Mouse (Mus musculus) lung, postnatal 0 days (tissue): ENCODE results near the gene Wdr5. TPM values are rescaled to one million over a fixed set of nuclear protein-coding genes. Genes with fewer than 3 reads are reported as not detected.

Experiments used
- ATAC-seq: fragments of 200-750 bp; cut with Nextera tagmentation; 2 replicates; pipeline ENCODE4 v1.8.0; 2017; ENCODE audit warnings: moderate library complexity
- DNase-seq: peaks from one replicate; pipeline ENCODE4 v3.0.0-alpha.2; 2016; ENCODE audit warnings: low spot score
- H3K27ac ChIP-seq: fragments of 300-500 bp; sonication (generic); 2 replicates; pipeline ENCODE4 v1.5.1; 2014; ENCODE audit warnings: antibody characterized with exemption, mild to moderate bottlenecking, low read length, mixed read lengths
- H3K27me3 ChIP-seq: fragments of 300-500 bp; sonication (generic); replicated peaks from 2 replicates; pipeline ENCODE4 v1.6.1; 2014; ENCODE audit warnings: low read length, mixed read lengths; ENCODE audit not compliant: insufficient read depth
- H3K36me3 ChIP-seq: fragments of 300-500 bp; sonication (generic); 2 replicates; pipeline ENCODE4 v1.6.1; 2014; ENCODE audit warnings: low read length, mixed read lengths; ENCODE audit not compliant: insufficient read depth
- H3K4me1 ChIP-seq: fragments of 300-500 bp; sonication (generic); 2 replicates; pipeline ENCODE4 v1.6.1; 2014; ENCODE audit warnings: antibody characterized with exemption, low read depth, low read length, mixed read lengths; ENCODE audit not compliant: insufficient read depth
- H3K4me2 ChIP-seq: fragments of 300-500 bp; sonication (generic); replicated peaks from 2 replicates; pipeline ENCODE4 v1.6.1; 2014; ENCODE audit warnings: low read depth, mild to moderate bottlenecking, low read length, moderate library complexity, mixed read lengths
- H3K4me3 ChIP-seq: fragments of 300-500 bp; sonication (generic); 2 replicates; pipeline ENCODE4 v1.5.1; 2014; ENCODE audit warnings: low read depth, low read length
- H3K9ac ChIP-seq: fragments of 300-500 bp; sonication (generic); replicated peaks from 2 replicates; pipeline ENCODE4 v1.6.1; 2014; ENCODE audit warnings: low read depth, mild to moderate bottlenecking
- H3K9me3 ChIP-seq: fragments of 300-500 bp; sonication (generic); 2 replicates; pipeline ENCODE4 v1.6.1; 2016; ENCODE audit warnings: low read length, mixed read lengths
- CTCF ChIP-seq: IDR thresholded peaks from 2 replicates; pipeline ENCODE4 v1.5.1; 2016; ENCODE audit warnings: antibody characterized with exemption, mild to moderate bottlenecking
- EP300 ChIP-seq: IDR thresholded peaks from 2 replicates; pipeline ENCODE4 v1.6.1; 2016; ENCODE audit warnings: antibody characterized with exemption, mild to moderate bottlenecking, control low read depth
- WGBS: fragments of 180-500 bp; shearing (Covaris S2); extraction: QIAGEN DNeasy Blood & Tissue Kit; methylation state at CpG from one replicate; pipeline ENCODE4 v1.1.7; 2014; 5-methylcytosine and 5-hydroxymethylcytosine counted together
- polyA plus RNA-seq: library from polyadenylated mRNA; unstranded; fragments of >200 nt; fragmentation: Nextera tagmentation; extraction: Ambion mirVana; gene quantifications from 2 replicates; pipeline ENCODE4 v1.2.1, GENCODE M21; 2015

Gene Wdr5
- polyA plus RNA-seq, 1 experiment from 2014 or later = 20.5 TPM

GRCm38 (mm10) chr2:27570856-27571255, 55.9 kb downstream of the Wdr5 start:
- peaks cover 8% of the 10 kb centered on the region; the same call in 1 of the 2 replicates for H3K4me1 ChIP-seq
- 46% methylated on average over 5 of the region's 5 CpGs for WGBS
- no peaks in the 10 kb centered on the region for H3K9me3 ChIP-seq
- ATAC-seq (no peak), DNase-seq (no peak)
- TF ChIP-seq CTCF = no peak
- no peak for TF ChIP-seq EP300
- no peak overlapping the region for H3K27ac ChIP-seq
- H3K4me3 ChIP-seq = no peak overlapping the region
- H3K27me3 ChIP-seq = no peaks in the 10 kb centered on the region
- no peak overlapping the region for H3K9ac ChIP-seq
- H3K36me3 ChIP-seq = no peaks in the 10 kb centered on the region
- no peak overlapping the region for H3K4me2 ChIP-seq

GRCm38 (mm10) chr2:27572261-27572793, 57.4 kb downstream of the Wdr5 start:
- H3K9me3 ChIP-seq = no peaks in the 10 kb centered on the region
- peak; percentile 65 for DNase-seq
- WGBS = 26% methylated on average over 8 of the region's 8 CpGs
- H3K4me3 ChIP-seq = no peak overlapping the region
- peaks cover 8% of the 10 kb centered on the region; the same call in 1 of the 2 replicates for H3K4me1 ChIP-seq
- H3K4me2 ChIP-seq = no peak overlapping the region
- H3K27me3 ChIP-seq = no peaks in the 10 kb centered on the region
- H3K27ac ChIP-seq = peak overlapping the region; percentile 22; the same call in 1 of the 2 replicates
- no peak overlapping the region for H3K9ac ChIP-seq
- ATAC-seq = peak; percentile 45
- H3K36me3 ChIP-seq = no peaks in the 10 kb centered on the region
- TF ChIP-seq CTCF = no peak
- TF ChIP-seq EP300 = 0 out of 2 replicates have a peak, but pooled peaks have one; percentile 23

DNA sequence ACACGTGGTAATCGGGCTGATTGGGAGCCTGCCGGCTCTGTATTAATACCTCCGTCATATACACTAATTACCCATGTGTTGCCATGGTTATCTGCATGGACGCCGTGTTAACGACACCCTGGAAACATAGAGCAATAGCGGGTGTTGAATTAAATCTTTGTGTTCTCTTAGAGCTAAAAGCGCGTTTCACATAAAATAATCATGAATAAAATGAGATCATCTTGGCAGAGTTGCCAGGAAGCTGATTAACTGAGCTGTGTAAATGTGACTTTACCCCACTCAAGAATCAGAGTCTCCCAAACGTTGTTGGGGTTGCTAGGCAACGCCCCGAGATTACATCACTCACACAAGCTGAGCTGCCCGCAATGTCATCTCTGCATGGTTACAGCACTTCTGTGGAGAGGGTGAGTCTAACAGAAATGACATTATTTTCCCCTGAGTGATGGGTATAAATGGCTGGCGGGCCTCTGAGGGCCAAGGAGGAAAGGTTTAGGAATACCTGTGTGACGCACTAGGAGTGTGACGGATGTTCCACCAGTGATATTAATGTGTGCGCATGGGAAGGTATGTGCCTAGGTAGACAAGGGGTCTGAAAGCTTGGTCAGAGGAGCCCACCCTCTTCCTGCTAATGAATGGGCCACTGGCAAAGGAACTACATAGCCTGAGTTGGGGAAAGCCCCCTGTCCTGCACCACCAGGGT, 58.1 kb downstream of the Wdr5 start:
- no peaks in the 10 kb centered on the region for H3K36me3 ChIP-seq
- no peaks in the 10 kb centered on the region for H3K9me3 ChIP-seq
- H3K27me3 ChIP-seq = no peaks in the 10 kb centered on the region
- peak; percentile 60 for TF ChIP-seq EP300
- no peak for TF ChIP-seq CTCF
- DNase-seq (peak; percentile 98), ATAC-seq (peak; percentile 94)
- no peak overlapping the region for H3K4me2 ChIP-seq
- H3K4me1 ChIP-seq = peaks cover 8% of the 10 kb centered on the region; the same call in 1 of the 2 replicates
- no peak overlapping the region for H3K9ac ChIP-seq
- H3K27ac ChIP-seq = peak overlapping the region; percentile 22; the same call in 1 of the 2 replicates
- no peak overlapping the region for H3K4me3 ChIP-seq
- whole genome bisulfite sequencing = 29% methylated on average over 18 of the region's 18 CpGs

GRCm38 (mm10) chr2:27573628-27573966, 58.6 kb downstream of the Wdr5 start:
- no peak for DNase-seq
- Histone ChIP-seq H3K9me3 (no peaks in the 10 kb centered on the region), H3K4me3 (no peak overlapping the region), H3K36me3 (no peaks in the 10 kb centered on the region), H3K4me1 (peaks cover 8% of the 10 kb centered on the region; the same call in 1 of the 2 replicates), H3K9ac (no peak overlapping the region), H3K4me2 (no peak overlapping the region), H3K27ac (no peak overlapping the region), H3K27me3 (no peaks in the 10 kb centered on the region)
- ATAC-seq = no peak
- WGBS = 60% methylated on average over 8 of the region's 8 CpGs
- TF ChIP-seq CTCF = no peak
- no peak for TF ChIP-seq EP300

DNA sequence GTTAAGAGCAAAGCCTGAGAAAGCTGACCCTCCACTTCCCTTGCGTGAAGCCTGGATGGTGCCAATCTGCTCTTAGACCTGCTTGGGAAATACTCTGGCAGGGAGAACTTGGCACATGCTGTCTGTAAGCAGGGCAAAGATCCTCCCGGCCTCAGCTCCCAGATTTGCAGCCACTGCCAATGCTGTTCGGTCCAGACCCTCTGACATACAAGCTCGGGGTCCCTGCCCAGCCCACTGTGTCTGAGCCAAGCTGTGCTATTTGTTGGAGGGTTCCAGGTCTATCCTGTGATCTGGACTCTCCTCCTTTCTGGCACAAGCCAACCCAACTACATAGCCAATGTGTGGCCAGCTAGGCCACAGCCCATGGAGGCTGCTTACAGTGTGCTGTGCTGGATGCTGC, 61.5 kb downstream of the Wdr5 start:
- Histone ChIP-seq H3K27me3 (no peaks in the 10 kb centered on the region), H3K4me1 (peaks cover 8% of the 10 kb centered on the region; the same call in 1 of the 2 replicates), H3K4me3 (no peak overlapping the region), H3K4me2 (no peak overlapping the region), H3K9ac (no peak overlapping the region), H3K27ac (no peak overlapping the region), H3K36me3 (no peaks in the 10 kb centered on the region), H3K9me3 (no peaks in the 10 kb centered on the region)
- WGBS = 68% methylated on average over 4 of the region's 4 CpGs
- DNase-seq (no peak), ATAC-seq (no peak)
- TF ChIP-seq EP300 (no peak), CTCF (no peak)

GRCm38 (mm10) chr2:27578552-27578951, 63.6 kb downstream of the Wdr5 start:
- H3K4me1 ChIP-seq = 0 out of 2 replicates have a peak, but pooled peaks cover 5% of the 10 kb centered on the region
- H3K36me3 ChIP-seq = no peaks in the 10 kb centered on the region
- H3K27ac ChIP-seq = no peak overlapping the region
- no peaks in the 10 kb centered on the region for H3K27me3 ChIP-seq
- no peak for TF ChIP-seq CTCF
- no peak for TF ChIP-seq EP300
- no peak overlapping the region for H3K9ac ChIP-seq
- no peak overlapping the region for H3K4me2 ChIP-seq
- ATAC-seq (no peak), DNase-seq (no peak)
- WGBS = 82% methylated on average over 4 of the region's 4 CpGs
- no peak overlapping the region for H3K4me3 ChIP-seq
- no peaks in the 10 kb centered on the region for H3K9me3 ChIP-seq
